Mouse (Mus musculus) kidney, postnatal 36 days (tissue): Measurements from ENCODE around the gene Gfy.
"Not testable (repeated sequence)": the region's sequence is repeated elsewhere in the genome, so short reads cannot be mapped to it uniquely, and the experiment has no call there.

ENCODE experiments used
- DNase-seq, 2 experiments: peaks; one replicate each; pipeline ENCODE4 v3.0.0; 2021 to 2022; ENCODE audit warnings: mixed read lengths in 2 of 2

Gene Gfy

DNA sequence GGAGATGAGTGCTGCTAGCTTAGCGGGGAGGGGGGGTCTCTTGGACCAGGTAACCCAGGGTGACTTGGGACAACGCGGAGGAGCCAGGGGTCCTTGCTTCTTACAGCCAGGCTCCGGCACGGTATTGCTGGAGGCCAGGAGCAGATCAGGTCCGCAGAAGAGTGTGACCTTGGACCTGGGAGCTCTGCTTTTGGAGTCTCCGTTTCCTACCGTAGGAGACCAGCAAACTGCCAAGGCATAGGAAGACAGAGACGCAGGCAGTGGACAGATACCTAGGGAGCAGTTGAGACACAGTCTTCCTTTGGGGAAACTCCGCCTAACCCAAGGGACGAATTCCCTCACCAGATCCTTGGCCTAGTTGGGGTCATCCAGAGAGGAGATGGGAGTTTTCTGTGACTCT, 13.7 kb downstream of the Gfy start:
- no peak for DNase-seq

DNA sequence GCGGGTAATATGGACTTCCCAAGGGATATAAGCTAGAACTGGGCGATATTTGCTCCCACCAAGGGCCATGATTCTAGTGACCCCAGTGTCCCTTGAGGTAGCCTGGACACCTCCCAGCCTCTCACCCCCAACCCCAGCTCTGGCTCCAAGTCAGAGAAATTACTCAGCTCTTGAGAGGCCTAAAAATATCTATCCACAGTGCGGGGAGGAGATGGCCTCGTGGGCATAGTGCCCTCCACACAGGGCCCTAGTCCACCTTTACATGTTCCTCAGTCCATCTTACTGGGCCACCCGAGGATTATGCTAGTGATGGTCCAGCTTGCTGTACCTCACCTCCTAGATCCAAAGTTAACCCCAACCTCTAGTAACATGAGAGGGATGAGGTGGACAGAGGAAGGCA, 14.5 kb downstream of the Gfy start:
- no peak for DNase-seq

GRCm38 (mm10) chr7:45163735-45164490, 15.5 kb downstream of the Gfy start, which contains the start of gene Slc17a7:
Slc17a7 (plus strand) TSS chr7:45163949.
- peak; percentile 34 to 71 for DNase-seq

DNA sequence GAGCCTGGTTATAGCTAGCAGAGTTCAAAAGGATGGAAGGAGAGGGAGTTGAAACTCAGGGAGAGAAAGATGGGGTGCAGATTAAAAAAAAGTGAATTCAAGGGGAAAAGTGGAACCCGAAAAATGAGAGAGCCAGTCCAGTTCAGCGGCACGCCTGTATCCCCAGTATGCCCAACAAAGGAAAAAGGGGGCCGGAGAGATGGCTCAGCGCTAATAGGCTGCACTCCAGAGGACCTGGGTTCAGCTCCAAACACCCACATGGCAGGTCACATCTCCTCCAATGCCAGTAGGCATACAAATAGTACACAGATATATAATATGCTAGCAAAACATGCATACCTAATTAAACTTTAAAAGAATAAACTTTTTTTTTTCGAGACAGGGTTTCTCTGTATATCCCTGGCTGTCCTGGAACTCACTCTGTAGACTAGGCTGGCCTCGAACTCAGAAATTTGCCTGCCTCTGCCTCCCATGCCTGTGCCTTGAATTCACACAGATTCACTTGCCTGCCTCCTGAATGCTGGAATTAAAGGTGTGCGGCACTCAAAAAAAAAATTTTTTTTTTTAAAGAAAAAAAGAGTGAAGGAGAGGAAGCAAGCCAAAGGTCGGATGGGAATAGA, 16.3 kb downstream of the Gfy start:
- DNase-seq, result no peak

DNA sequence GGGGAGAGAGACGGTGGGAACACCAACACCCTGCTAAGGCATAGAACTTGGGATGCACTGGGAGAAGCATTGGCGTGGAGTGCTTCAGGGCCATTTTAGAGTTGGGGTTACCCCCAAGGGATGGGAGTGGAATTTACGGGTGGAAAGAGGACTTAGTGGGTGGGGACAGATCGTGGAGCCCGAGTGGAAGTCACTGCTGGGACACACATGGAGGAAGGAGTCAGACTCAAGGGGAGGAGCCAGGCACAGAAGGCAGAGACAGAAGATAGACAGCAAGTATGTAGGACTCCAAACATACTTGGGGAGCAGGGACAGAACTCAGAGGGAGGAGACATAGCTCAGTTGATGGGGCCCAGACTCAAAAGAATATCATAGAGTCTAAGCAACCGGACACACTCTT, 16.8 kb downstream of the Gfy start:
- no peak for DNase-seq

DNA sequence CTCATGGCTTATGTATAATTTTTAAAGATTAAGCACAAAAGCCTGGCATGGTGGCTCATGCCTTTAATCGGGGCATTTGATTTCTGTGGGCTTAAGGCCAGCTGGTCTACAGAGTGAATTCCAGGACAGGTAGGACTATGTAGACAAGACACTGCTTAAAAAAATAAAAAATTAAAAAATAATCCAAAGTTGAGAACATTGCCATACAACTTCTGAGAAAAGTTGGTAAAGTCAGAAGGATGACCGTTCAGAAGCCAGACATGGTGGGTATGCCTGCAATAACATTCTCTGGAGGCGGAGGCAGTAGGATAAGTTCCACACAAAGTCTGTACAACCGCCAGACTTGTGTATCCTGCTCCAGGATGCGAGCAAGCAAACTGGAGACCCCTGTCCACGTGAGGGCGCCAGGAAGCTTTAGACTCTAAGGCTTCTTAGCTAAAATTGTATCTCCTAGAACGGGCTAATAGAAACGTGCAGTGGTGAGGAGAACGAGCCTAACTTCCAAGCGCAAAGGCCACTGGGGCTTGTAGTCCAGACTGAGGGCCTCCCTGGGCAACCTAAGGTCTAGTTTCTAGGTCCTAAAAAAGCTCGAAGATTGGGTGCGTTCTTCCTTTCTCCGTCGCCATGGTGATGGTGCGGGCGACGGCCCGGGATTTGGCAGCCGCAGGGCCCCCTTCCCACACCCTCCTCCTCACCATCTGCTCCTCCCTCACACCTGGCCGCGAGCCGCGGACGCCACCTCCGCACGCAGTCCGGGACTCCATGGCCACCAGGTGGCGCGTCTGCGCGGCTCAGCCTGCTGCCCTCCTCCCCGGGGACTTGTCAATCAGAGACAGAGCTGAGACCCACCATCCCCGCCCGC, 17.5 kb downstream of the Gfy start:
- DNase-seq, result peak; percentile 90 to 95

GRCm38 (mm10) chr7:45160866-45161265, 18.5 kb downstream of the Gfy start:
- no peak for DNase-seq

DNA sequence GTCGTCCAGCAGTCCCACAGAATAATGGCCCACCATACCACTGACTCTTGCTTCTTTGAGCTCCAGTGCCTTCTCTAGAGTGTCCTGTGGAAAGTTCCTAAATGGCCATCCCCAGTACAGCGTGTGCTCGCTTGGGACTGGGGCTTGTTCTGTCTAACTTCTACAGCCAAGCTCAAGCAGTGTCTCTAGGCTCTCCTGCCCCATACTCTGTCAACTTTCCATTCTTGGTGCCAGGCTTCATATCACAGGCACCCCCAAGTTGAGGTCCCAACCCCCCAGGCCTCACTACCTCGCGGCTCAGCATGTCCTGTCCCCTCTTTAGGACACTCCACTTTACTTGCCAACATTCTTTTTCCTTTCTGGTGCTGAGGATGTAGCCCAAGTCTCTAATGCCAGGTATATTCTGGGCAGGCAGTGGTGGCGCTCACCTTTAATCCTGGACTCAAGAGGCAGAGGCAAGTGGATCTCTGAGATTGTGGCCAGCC, 19.0 kb downstream of the Gfy start:
- no peak for DNase-seq

DNA sequence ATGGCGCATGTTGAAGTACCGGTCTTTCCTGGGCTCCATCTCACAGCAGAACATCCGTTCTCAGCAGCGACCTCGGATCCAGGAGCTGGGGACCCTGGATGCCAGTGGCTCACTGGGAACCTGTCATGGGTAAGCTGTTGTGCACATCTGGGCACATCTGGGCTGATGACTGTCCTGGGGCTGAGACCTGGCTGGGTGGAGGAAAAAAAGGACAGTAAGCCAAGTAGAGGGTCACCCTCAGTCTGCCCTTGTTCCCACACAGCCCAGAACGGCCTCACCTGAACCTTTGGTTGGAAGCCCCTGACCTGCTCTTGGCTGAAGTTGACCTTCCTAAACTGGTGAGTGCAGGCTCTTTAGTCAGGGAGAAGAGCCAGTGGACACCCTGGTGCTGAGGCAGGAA, 20.4 kb downstream of the Gfy start:
- DNase-seq, result no peak

- no peak for DNase-seq
These were observed 21.9 kb downstream of the Gfy start for GRCm38 (mm10) chr7:45157459-45157858.

GRCm38 (mm10) chr7:45156206-45156605, 23.2 kb downstream of the Gfy start:
- DNase-seq, result no peak

DNA sequence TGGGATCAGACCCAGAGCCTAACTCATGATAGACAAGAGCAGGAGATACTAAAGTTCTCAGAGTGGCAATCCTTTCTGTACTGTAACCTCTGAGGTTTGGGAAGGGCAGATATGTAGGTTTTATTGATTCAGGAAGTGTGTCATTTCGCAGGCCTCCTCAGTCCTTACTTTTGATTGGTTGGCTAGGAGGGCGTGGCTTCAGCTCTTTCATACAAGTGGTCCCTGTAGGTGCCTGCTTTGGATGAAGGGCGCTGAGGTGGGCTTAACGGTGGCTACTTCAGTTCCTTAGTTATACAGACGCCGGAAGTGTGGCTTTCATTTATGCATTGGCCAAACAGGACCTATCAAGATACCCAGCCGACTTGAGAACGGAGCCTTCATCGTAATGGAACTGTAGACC, 23.8 kb downstream of the Gfy start:
- DNase-seq, result no peak

GRCm38 (mm10) chr7:45154993-45155514, 24.3 kb downstream of the Gfy start:
- peak; percentile 40 to 76 for DNase-seq

DNA sequence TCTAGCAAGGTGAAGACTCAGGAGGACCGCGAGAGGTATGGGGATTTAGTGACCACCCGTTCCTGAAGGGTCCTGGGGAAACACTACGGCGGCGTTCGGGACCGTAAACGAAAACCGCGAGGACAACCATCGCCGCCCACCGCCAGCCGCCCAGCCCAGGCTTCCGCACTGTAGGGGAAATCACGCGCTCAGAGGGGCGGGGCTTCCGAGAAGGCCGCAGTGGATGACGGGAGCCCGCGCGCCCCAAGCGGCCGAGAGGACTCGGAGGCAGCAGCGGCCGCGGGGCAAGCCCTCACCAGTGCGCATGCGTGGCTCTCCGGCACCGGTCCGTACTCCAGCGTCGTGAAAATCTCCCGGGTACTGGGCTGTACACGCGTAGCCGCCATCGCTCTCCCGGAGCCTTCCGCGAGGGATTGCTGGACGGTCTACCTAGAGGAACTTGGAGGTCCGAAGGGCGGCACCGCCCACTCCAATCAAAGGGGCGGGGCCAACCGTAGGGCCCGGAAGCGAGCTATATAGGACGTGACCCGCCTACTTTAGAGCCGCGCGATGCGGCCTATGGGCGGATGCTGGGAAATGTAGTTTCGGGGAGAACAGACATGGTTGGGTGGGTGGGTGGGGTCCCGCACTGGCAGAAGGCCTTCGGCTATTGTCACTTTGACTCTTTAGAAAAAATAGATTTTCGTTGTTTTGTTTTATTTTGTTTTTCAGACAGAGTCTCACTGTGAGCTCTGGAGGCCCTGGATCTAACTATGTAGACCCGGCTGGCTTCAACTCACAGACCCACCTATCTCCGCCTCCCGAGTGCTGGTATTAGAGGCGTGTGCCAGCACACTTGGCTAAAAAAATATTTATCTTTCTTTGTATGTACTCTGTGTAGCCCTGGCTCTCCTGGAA, 25.0 kb downstream of the Gfy start, which contains the start of the genes Pih1d1 and Aldh16a1:
Gene Pih1d1 (plus strand): TSS at position 208 of the 897 bp plus-strand sequence.
Gene Aldh16a1 (minus strand): TSS at position 489 of the 897 bp plus-strand sequence.
- DNase-seq, result peak; percentile 98 to 99

GRCm38 (mm10) chr7:45153586-45153985, 25.8 kb downstream of the Gfy start:
- no peak for DNase-seq

DNA sequence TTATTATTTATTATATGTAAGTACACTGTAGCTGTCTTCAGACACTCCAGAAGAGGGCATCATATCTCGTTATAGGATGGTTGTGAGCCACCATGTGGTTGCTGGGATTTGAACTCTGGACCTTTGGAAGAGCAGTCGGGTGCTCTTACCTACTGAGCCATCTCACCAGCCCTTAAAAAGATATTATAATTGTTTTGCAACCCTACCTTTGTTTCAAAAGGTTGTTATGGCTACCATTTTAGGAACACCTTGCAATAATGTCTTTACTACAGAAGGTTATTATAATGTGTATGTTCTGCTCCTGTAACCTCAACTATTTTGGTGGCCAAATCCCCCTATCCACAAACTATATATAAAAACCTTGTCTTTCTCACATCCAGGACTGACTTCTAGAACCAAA, 26.3 kb downstream of the Gfy start:
- not testable (repeated sequence) for DNase-seq

GRCm38 (mm10) chr7:45151303-45151702, 28.1 kb downstream of the Gfy start:
- DNase-seq, result peak; percentile 47 to 55

DNA sequence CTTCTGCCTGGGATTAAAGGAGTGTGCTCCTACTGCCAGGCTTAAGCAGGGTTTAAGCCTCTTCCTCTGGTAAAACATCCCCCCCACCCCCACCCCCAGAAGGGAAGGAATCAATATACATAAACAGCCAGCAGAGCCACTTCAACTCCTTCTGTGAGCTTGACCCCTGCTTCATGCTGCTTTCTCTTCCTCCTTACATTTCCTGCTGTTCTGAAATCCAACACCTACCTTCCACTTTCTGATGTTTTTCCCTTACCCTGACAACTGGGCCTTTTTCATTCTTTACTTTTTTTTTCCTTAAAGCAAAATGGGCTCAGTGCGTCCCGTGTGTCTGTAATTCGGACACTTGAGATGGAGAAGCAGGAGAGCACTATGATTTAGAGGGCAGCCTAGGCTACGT, 29.0 kb downstream of the Gfy start:
- DNase-seq, result no peak

DNA sequence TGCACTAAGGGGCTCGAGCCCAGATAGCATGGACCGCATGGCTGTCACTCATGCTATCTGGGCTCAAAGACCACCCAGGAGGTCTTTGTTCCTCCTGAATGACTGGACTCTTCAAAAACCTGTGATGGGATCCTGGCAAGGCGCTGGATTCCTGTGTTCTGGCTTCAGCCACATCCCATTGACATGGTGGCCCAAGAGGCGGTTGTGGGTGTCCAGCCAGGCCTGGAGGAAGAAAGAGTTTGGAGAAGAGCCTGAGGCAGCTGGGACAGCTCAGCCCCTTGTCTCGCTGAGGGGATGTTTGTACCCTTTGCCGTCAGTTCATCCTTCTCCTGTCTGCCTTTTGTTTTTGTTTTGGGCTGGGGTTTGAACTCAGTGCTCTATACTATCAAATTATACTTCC, 29.8 kb downstream of the Gfy start:
- DNase-seq, result peak; percentile 50 to 56

DNA sequence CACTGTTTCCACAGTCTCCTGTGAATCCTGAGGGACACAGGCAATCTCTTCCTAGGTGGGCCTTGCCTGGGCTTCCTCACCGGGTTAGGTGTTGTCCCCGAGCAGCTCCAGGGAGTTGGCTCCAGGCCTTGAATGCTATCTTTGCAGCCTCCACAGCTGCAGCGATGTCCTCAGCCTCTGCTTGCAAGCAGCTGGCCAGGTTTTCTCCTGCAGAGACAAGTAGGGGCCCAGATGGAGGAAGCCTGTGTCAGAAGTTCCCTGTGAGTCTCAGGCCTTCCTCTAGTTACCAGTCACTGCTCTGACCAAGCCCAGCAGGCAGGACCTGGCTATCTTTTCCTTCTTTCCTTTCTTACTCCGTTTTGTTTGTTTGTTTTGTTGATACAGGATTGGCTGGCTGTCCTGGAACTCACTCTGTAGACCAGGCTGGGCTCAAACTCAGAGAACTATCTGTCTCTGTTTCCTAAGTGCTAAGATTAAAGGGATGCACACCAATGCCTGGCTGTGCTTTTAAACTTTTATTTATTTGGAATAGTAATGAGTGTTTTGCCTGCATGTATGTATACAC, 30.8 kb downstream of the Gfy start:
- DNase-seq, result no peak

- peak; percentile 65 to 66 for DNase-seq
These were observed 31.5 kb downstream of the Gfy start for GRCm38 (mm10) chr7:45147899-45148298.
